Mouse (Mus musculus) ES-Bruce4 (cell line): ENCODE results near the gene Arhgap10. TPM values are rescaled to one million over a fixed set of nuclear protein-coding genes. Genes with fewer than 3 reads are reported as not detected.
A peak's percentile ranks its signal among the peaks of the same experiment; 100 is the strongest.

Experiments used
- H3K27ac ChIP-seq: 2 replicates; pipeline ENCODE4 v1.5.1; 2012; ENCODE audit warnings: low read length, inconsistent platforms; ENCODE audit not compliant: insufficient read depth
- H3K27me3 ChIP-seq: 2 replicates; pipeline ENCODE4 v1.6.1; 2012; ENCODE audit warnings: mild to moderate bottlenecking, low read length, inconsistent platforms; ENCODE audit not compliant: control insufficient read depth, poor library complexity, insufficient read depth, severe bottlenecking
- H3K36me3 ChIP-seq: 2 replicates; pipeline ENCODE4 v1.6.1; 2012; ENCODE audit warnings: inconsistent platforms, mild to moderate bottlenecking, low read length, moderate library complexity; ENCODE audit not compliant: control insufficient read depth, poor library complexity, insufficient read depth, severe bottlenecking
- H3K4me1 ChIP-seq: one replicate; pipeline ENCODE4 v1.8.1; 2011; ENCODE audit warnings: low read length; ENCODE audit not compliant: control insufficient read depth, insufficient read depth
- H3K4me3 ChIP-seq: 2 replicates; pipeline ENCODE4 v1.5.1; 2011; ENCODE audit warnings: low read depth, mild to moderate bottlenecking, low read length
- H3K9ac ChIP-seq: 2 replicates; pipeline ENCODE4 v1.6.1; 2012; ENCODE audit warnings: low read depth, mild to moderate bottlenecking, inconsistent platforms; ENCODE audit not compliant: poor library complexity, severe bottlenecking
- H3K9me3 ChIP-seq: replicated peaks from 2 replicates; pipeline ENCODE4 v1.6.1; 2012; ENCODE audit warnings: mild to moderate bottlenecking, low read length, inconsistent platforms; ENCODE audit not compliant: control insufficient read depth, poor library complexity, insufficient read depth, severe bottlenecking
- CTCF ChIP-seq: IDR thresholded peaks from one replicate; pipeline ENCODE4 v1.8.1; 2011; ENCODE audit warnings: low read depth, low read length
- EP300 ChIP-seq: IDR thresholded peaks from 2 replicates; pipeline ENCODE4 v1.6.1; 2011; ENCODE audit warnings: low read depth, low read length; ENCODE audit not compliant: insufficient read depth
- POLR2A ChIP-seq: IDR thresholded peaks from one replicate; pipeline ENCODE4 v1.8.1; 2011; ENCODE audit warnings: low read length; ENCODE audit not compliant: insufficient read depth
- polyA plus RNA-seq: library from polyadenylated mRNA; stranded (reverse); fragments of >200 nt; gene quantifications from 2 replicates; pipeline ENCODE4 v1.2.4, GENCODE M21; 2011; ENCODE audit warnings: low read depth; ENCODE audit not compliant: missing spikeins, insufficient read depth, insufficient read length

Arhgap10 gene
- polyA plus RNA-seq, 1 experiment, result 26.0 TPM

DNA sequence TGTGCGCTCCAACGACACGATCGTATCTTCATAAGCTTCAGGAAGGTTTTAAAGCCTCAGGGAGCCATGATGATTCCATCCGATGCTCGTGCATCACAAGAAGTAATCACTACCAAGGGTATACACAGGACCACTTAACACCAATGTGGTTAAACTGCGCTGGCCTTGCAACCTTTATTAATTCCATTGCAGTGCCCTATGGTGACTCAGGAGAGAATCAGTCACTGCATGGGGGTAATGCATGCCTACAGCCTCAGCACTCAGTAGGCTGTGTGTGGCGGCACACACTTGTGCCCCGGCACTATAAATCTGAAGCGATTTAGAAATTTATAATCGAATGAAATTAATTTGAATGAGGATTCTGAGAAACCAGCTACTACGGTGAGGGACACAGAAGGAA is 71.5 kb downstream of the Arhgap10 start:
- no peak overlapping the region for H3K27ac ChIP-seq
- H3K9me3 ChIP-seq, result peaks cover 73% of the 10 kb centered on the region
- H3K9ac ChIP-seq, result no peak overlapping the region
- no peaks in the 10 kb centered on the region for H3K27me3 ChIP-seq
- H3K36me3 ChIP-seq, result peaks cover 11% of the 10 kb centered on the region
- no peaks in the 10 kb centered on the region for H3K4me1 ChIP-seq
- no peak overlapping the region for H3K4me3 ChIP-seq
- TF ChIP-seq CTCF, result no peak
- TF ChIP-seq EP300, result no peak
- no peak for TF ChIP-seq POLR2A

DNA sequence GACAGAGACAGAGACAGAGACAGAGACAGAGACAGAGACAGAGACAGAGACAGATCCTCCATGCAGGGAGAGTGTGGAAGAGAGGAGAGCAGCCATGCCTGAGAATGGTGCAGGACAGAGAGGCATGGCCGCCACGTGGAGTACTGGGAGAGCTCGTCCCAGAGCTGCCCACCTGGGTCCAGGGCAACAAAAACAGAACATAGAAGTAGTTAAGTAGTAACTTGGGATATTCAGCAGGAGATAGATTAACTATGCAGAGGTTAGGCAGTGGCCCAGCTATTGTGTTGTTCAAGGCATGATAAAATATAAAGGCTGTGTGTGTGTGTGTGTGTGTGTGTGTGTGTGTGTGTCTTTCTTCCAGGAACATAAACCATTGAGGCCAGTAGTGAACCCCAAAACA is 72.1 kb downstream of the Arhgap10 start:
- Histone ChIP-seq H3K4me3 (no peak overlapping the region), H3K27me3 (no peaks in the 10 kb centered on the region), H3K9me3 (peaks cover 66% of the 10 kb centered on the region), H3K36me3 (peaks cover 11% of the 10 kb centered on the region), H3K27ac (no peak overlapping the region), H3K9ac (no peak overlapping the region), H3K4me1 (no peaks in the 10 kb centered on the region)
- TF ChIP-seq POLR2A, result no peak
- no peak for TF ChIP-seq EP300
- TF ChIP-seq CTCF, result no peak

DNA sequence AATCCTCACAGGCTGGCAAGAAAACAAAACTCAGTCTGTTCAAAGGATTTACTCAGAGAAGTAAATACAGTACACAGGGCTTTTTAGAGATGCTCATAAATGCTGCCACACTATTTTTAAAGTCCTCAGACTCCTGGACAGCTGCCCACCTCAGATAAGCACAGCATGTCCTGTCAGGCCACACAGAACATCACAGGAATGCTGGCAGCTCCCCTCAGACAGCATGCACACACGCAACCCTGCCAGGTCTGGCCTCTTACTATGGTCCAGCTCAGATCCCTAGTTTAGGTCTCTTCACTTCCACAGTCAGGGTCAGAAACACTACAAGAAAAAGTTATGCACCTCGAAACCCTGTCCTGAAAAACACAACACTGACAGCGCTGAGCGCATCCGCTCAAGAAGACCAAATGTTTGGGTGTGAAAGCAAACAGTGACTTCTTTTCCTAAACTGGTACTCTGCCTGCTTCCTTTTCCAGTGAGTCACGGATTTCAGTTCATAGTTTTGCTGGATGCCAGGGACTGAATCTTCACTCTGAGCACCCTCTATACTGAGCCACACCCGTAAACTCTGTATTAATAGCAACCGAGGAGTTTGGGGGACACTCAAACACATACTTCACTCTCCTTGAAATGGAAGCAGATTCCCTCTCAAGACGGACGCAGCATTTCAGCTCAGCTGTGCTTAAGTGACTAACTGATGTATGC is 73.4 kb downstream of the Arhgap10 start:
- no peak overlapping the region for H3K9ac ChIP-seq
- H3K4me1 ChIP-seq, result no peaks in the 10 kb centered on the region
- H3K27ac ChIP-seq, result no peak overlapping the region
- no peaks in the 10 kb centered on the region for H3K27me3 ChIP-seq
- H3K4me3 ChIP-seq, result no peak overlapping the region
- H3K9me3 ChIP-seq, result peaks cover 53% of the 10 kb centered on the region
- no peak for TF ChIP-seq EP300
- H3K36me3 ChIP-seq, result 0 out of 2 replicates have a peak, but pooled peaks cover 2% of the 10 kb centered on the region

DNA sequence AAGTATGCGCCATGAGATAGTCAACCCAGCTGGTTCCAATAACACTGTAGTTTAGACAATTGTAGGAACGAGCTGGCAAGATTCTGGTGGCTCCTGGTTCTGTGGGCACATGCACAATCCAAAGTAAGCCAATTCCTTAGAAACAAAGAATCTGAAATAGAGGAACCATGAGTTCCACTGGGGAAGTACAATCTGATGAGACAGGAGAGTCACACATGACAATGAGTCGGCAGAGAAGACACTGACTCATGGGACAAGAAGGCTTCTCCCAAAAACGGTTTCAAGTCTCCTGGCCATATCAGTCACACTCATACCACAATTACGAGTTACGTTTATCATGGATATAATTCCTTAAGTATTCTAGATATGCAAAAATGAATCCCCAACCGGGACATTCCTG is 75.3 kb downstream of the Arhgap10 start:
- no peak for TF ChIP-seq EP300
- TF ChIP-seq POLR2A, result no peak
- H3K36me3 ChIP-seq, result 0 out of 2 replicates have a peak, but pooled peaks cover 2% of the 10 kb centered on the region
- no peak overlapping the region for H3K4me3 ChIP-seq
- H3K9me3 ChIP-seq, result peaks cover 39% of the 10 kb centered on the region
- H3K9ac ChIP-seq, result no peak overlapping the region
- H3K27me3 ChIP-seq, result no peaks in the 10 kb centered on the region
- no peaks in the 10 kb centered on the region for H3K4me1 ChIP-seq
- H3K27ac ChIP-seq, result no peak overlapping the region

DNA sequence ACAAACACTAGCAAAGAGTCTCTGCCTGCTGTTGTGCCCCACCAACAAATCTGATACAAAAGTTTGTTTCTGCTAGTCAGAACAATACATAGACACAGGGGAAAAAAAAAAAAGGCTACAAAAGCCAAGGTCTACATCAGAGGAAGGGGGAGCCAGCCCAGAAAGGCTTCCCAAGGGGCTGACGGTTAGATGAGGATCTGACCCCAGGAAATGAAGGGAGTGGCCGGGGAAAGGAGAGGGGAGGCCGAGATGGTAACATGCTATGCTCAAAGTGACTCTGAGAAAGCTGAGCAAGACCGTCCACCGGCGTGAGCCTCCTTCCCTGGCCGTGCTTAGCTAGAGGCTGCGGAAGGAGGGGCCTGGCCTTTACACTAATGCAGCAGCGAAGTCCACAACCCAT is 76.8 kb downstream of the Arhgap10 start:
- Histone ChIP-seq H3K27ac (no peak overlapping the region), H3K27me3 (no peaks in the 10 kb centered on the region), H3K9me3 (peaks cover 24% of the 10 kb centered on the region), H3K36me3 (no peaks in the 10 kb centered on the region), H3K4me3 (no peak overlapping the region), H3K9ac (no peak overlapping the region), H3K4me1 (no peaks in the 10 kb centered on the region)
- TF ChIP-seq CTCF (no peak), POLR2A (no peak), EP300 (no peak)

DNA sequence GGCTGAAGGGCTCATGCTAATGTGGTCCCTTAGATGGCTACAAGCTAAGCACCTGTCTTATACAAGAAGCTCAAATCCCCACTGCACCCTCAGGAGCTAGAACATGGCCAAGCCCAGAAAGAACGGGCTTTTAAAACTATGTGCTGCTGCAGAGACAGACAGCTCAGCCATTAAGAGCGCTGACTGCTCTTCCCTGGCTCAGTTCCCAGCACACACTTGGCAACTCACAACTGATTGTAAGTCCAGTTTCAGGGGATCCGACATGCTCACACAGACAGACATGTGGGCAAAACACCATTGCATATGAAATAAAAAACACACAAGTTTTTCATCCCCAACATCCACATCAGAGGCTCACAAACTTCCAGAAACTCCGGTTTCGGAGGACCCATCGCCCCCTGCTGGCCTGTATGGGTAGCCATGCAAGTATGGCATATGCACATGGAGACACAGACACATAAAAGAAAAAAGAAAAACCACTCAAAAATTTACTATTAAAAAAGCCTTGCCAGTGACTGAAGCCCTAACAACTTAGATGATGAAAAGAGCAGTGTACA is 77.4 kb downstream of the Arhgap10 start:
- Histone ChIP-seq H3K9ac (no peak overlapping the region), H3K27ac (no peak overlapping the region), H3K36me3 (no peaks in the 10 kb centered on the region), H3K27me3 (no peaks in the 10 kb centered on the region), H3K4me1 (no peaks in the 10 kb centered on the region), H3K4me3 (no peak overlapping the region), H3K9me3 (peaks cover 19% of the 10 kb centered on the region)
- peak; percentile 30 for TF ChIP-seq CTCF
- TF ChIP-seq POLR2A, result no peak
